Mouse (Mus musculus) megakaryocyte, adult 5-6 weeks (primary cell): ENCODE data around the gene Gm45337. TPM values are rescaled to one million over a fixed set of nuclear protein-coding genes. Genes with fewer than 3 reads are reported as not detected.

Experiments
- ATAC-seq: 2 replicates; pipeline ENCODE4 v1.8.0; 2016; ENCODE audit warnings: mild to moderate bottlenecking, inconsistent platforms; ENCODE audit not compliant: poor library complexity, severe bottlenecking
- total RNA-seq, 2 experiments: library from RNA; stranded (forward) in 1 of 2; stranded (reverse) in 1 of 2; fragments of 153-499, 151-499 nt in 1 of 2; fragments of 221-1000, 200-1000 nt in 1 of 2; gene quantifications; 2 replicates each; pipeline versions ENCODE4 v1.2.3 to v1.2.4; 2015 to 2017

Gm45337 gene
- total RNA-seq, 2 experiments from 2014 or later: not detected

DNA sequence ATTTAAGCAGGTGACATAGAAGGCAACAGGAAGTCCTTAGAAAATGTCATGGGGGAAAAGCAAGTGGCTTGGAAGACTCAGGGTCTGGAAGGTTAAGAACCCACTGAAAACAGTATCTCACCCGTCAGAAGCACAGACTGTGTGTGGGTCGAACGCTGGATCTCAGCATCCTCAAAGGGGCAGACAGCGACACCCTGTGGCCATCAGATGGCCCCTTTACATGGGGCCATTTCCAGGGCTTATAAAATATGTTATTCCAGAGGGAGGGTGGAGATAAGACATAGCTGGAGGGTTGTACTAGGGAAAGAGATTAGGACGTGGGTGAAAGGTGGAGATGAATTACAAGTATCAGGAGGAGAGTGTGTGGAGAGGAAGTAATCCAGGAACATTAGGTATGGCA, 24.8 kb downstream of the Gm45337 start:
- ATAC-seq: no peak

DNA sequence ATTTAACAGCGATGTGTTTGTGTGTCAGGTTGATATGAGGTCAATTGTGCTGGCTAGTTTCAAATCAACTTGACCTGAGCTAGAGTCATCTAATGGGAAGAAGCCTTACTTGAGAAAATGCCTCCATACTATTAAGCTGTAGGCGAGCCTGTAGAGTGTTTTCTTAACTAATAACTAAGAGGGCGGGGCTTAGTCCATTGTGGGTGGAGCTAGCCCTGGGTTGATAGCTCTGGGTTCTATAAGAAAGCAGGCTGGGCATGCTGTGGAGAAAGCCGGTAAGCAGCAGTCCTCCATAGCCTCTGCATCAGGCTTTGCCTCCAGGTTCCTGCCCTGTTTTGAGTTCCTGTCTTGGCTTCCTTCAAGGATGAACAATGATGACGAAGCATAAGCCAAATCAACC, 39.7 kb downstream of the Gm45337 start:
- ATAC-seq: no peak

DNA sequence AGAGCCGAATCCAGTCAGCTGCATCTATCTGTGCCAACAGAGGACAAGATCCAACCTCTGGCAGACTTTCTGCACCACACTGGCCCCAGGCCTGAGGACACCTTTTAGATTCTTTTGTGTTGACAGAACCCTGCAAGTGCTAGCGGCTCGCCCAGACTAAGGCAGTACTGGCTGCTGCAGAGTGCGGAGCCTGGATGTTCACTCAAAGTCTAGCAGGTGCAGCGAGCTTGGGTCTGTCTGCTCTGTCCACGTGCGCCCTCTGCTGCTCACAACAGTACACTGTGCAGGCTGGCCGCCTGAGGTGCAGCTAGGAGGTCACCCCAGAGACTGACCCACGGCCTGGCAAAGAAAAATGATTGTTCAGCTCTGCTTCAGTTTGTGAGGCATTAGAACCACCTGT, 46.6 kb downstream of the Gm45337 start:
- ATAC-seq: peak; percentile 89

DNA sequence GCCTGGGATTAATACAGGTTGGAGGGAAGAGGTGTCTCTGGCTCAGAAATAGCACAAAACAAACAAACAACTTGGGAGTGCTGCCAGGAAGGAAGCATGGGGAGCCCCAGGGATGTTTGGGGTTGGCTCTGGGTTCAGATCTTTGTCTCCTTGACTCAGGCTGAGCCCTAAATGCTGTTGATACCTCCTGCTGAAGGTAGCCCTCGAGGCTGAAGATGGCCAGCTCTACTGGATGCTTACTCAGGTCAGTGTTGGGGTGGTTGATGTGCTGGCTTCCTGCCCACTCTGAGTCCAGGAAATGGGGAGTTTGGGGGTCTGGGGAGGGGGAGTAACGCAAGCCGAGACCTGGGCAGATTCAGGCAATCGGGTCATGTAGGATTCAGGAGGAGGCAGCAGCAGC, 47.7 kb downstream of the Gm45337 start:
- no peak for ATAC-seq

DNA sequence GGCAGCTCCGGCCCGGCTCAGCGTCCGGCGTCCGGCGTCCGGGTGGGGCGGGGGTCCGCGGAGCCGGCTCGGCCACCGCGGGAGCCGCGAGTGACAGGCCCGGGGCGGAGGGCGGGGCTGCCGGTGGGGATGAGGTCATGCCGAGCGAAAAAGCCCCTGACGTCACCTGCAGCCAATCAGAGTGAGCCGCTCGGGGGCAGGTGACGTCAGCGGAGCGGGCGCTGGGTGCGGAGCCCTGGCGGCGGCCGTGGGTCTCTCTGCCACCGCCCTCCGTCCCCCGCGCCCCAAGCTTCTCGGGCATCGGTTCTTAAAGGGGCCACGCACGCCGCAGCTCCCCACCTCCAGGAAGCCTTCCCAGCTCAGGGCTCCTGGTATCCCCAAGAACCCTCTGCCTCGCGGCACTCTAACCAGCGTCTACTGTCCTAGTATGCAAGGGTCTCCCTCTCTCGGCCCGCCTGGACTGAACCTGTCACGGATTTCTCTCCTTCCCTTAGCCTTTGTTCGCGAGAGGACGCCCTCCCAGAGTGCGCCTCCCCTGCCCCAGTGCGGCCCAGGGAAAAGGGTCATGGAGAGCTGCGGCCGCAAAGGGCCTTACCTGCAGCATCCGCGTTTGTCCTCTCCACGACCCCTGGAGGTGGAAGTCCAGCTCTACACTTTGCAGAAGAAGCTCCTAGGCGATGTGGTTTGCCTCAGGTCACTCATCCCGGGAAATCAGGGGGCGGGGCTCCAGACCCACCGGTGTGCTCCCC, 49.0 kb downstream of the Gm45337 start, which contains the start of gene Dusp8:
Gene Dusp8 (minus strand): TSS at position 661 of the 749 bp plus-strand sequence.
- ATAC-seq: peak; percentile 65

DNA sequence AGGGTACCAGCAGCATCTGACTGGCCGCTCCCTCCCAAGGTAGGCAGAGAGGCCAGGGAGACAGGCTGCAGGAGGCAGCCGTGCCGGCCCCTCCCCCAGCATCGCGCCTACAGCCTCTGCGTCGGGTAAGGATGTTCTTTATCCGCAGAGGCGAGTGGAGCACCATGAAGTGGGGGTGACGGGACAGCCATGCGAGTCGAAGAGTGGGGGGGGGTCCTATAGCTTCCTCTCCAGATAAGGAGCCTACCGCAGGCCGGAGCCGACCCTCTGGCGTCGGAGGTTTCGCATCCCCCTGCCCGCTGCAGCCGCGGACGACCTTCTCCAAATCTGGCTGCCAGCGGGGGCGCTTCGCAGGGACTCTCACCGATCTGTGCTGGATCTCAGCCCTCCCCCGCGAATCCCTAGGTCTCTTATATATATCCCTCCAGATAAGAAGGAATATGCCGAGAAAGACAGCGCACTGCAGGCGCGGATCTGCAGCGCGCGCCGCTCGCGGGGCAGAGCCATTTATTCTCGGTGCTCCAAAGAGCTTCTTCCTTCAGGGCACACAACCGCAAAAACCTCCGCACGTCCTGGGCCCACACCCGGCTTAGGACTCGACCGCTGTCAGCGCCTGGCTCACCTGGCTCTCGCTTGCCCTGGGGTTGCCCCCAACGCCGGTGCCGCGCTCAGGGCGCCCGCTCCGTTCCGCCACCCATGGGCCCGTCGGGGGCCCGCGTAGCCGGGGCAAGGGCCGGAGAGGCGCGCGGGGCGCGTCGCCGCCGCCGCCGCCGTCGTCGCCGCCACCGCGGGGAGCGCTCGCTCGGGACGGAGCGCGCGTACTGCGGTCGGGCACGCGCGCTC, 49.9 kb downstream of the Gm45337 start:
- ATAC-seq: no peak

DNA sequence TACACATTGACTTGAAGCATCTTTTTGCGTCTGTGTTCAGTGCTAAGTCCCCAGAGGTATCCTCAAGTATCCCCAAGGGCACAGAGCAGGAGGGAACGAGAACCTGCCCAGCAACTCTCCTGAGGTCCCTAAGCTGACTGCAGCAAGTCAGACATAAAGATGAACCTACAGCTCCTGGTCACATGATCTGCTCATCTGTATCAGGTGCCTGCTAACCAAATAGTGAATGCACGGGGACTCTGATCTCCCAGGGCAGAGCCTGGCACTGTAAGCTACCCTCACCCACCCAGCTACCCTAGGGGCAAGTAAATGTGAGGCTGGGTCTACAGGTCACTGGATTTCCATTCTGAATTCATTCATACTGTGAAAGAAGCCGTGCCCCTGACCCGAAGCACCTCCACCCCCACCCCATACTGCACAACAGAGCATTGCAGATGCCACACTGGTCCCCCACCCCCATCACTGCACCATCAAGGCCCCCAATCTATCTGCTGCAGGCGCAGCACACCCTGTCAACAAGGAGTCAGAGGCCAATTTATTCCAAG, 50.6 kb downstream of the Gm45337 start:
- ATAC-seq: no peak

Other genes with a start within 250 kb of the Gm45337 start
- 29.0 and 30.9 TPM in 2 replicates for gene Tollip, start 226.1 kb downstream of the Gm45337 start, total RNA-seq (2015)
- gene Tollip, start 226.1 kb downstream of the Gm45337 start, total RNA-seq (2017): 30.7 and 38.7 TPM in 2 replicates
- gene Brsk2, start 194.9 kb downstream of the Gm45337 start, total RNA-seq (2015): not detected in 2 replicates
- not detected in 2 replicates for gene Brsk2, start 194.9 kb downstream of the Gm45337 start, total RNA-seq (2017)
- gene Mob2, start 83.5 kb downstream of the Gm45337 start, total RNA-seq (2015): 25.5 and 34.4 TPM in 2 replicates
- gene Mob2, start 83.5 kb downstream of the Gm45337 start, total RNA-seq (2017): 29.7 and 31.7 TPM in 2 replicates
- not detected in 2 replicates for gene Dusp8, start 48.8 kb downstream of the Gm45337 start, total RNA-seq (2015)
- gene Dusp8, start 48.8 kb downstream of the Gm45337 start, total RNA-seq (2017): not detected in 2 replicates
- not detected in 2 replicates for gene Gm45618, start 23.9 kb downstream of the Gm45337 start, total RNA-seq (2015)
- not detected in 2 replicates for gene Gm45618, start 23.9 kb downstream of the Gm45337 start, total RNA-seq (2017)
- not detected in 2 replicates for gene Gm39115, start 8.6 kb downstream of the Gm45337 start, total RNA-seq (2015)
- not detected in 2 replicates for gene Gm39115, start 8.6 kb downstream of the Gm45337 start, total RNA-seq (2017)
- not detected in 2 replicates for gene Gm29735, start 12.5 kb upstream of the Gm45337 start, total RNA-seq (2015)
- gene Gm29735, start 12.5 kb upstream of the Gm45337 start, total RNA-seq (2017): not detected in 2 replicates
- gene Gm4553, start 21.1 kb upstream of the Gm45337 start, total RNA-seq (2015): not detected in 2 replicates
- not detected in 2 replicates for gene Gm4553, start 21.1 kb upstream of the Gm45337 start, total RNA-seq (2017)
- gene Krtap5-2, start 31.4 kb upstream of the Gm45337 start, total RNA-seq (2015): not detected in 2 replicates
- gene Krtap5-2, start 31.4 kb upstream of the Gm45337 start, total RNA-seq (2017): not detected in 2 replicates
- gene Gm10153, start 45.8 kb upstream of the Gm45337 start, total RNA-seq (2015): not detected in 2 replicates
- gene Gm10153, start 45.8 kb upstream of the Gm45337 start, total RNA-seq (2017): not detected in 2 replicates
- gene Krtap5-3, start 56.8 kb upstream of the Gm45337 start, total RNA-seq (2015): not detected in 2 replicates
- not detected in 2 replicates for gene Krtap5-3, start 56.8 kb upstream of the Gm45337 start, total RNA-seq (2017)
- not detected in 2 replicates for gene Gm7579, start 67.3 kb upstream of the Gm45337 start, total RNA-seq (2015)
- gene Gm7579, start 67.3 kb upstream of the Gm45337 start, total RNA-seq (2017): not detected in 2 replicates
- not detected in 2 replicates for gene Krtap5-5, start 85.4 kb upstream of the Gm45337 start, total RNA-seq (2015)
- not detected in 2 replicates for gene Krtap5-5, start 85.4 kb upstream of the Gm45337 start, total RNA-seq (2017)
- not detected in 2 replicates for gene Gm40460, start 96.5 kb upstream of the Gm45337 start, total RNA-seq (2015)
- gene Gm40460, start 96.5 kb upstream of the Gm45337 start, total RNA-seq (2017): not detected in 2 replicates
- gene Gm2431, start 113.7 kb upstream of the Gm45337 start, total RNA-seq (2015): not detected in 2 replicates
- gene Gm2431, start 113.7 kb upstream of the Gm45337 start, total RNA-seq (2017): not detected in 2 replicates
- not detected in 2 replicates for gene Gm4559, start 129.8 kb upstream of the Gm45337 start, total RNA-seq (2015)
- gene Gm4559, start 129.8 kb upstream of the Gm45337 start, total RNA-seq (2017): not detected in 2 replicates
- not detected in 2 replicates for gene Krtap5-1, start 152.5 kb upstream of the Gm45337 start, total RNA-seq (2015)
- not detected in 2 replicates for gene Krtap5-1, start 152.5 kb upstream of the Gm45337 start, total RNA-seq (2017)
- gene Krtap5-4, start 158.9 kb upstream of the Gm45337 start, total RNA-seq (2015): not detected in 2 replicates
- not detected in 2 replicates for gene Krtap5-4, start 158.9 kb upstream of the Gm45337 start, total RNA-seq (2017)
- gene Ifitm10, start 229.1 kb upstream of the Gm45337 start, total RNA-seq (2015): 2.1 and 3.6 TPM in 2 replicates
- gene Ifitm10, start 229.1 kb upstream of the Gm45337 start, total RNA-seq (2017): 0.48 and 1.4 TPM in 2 replicates
- gene Gm49369, start 238.1 kb upstream of the Gm45337 start, total RNA-seq (2015): not detected in 2 replicates
- gene Gm49369, start 238.1 kb upstream of the Gm45337 start, total RNA-seq (2017): 24.9 and 36.8 TPM in 2 replicates
- 193 and 197 TPM in 2 replicates for gene Ctsd, start 243.4 kb upstream of the Gm45337 start, total RNA-seq (2015)
- 218 and 236 TPM in 2 replicates for gene Ctsd, start 243.4 kb upstream of the Gm45337 start, total RNA-seq (2017)